Mouse (Mus musculus): ENCODE results near the gene Cytip.

Gene Cytip

GRCm38 (mm10) chr2:58161813-58162212 lies 33.5 kb downstream of the Cytip start:
- DNase-seq (ENCODE audit: low spot score in 2 of 2), result no peak

- DNase-seq (ENCODE audit: low spot score in 2 of 2), result peak in 1 of 2 experiments; percentile 10
Observed at GRCm38 (mm10) chr2:58160541-58161307, 34.6 kb downstream of the Cytip start.

- DNase-seq (ENCODE audit: low spot score in 2 of 2), result peak; percentile 35 to 40
Observed at GRCm38 (mm10) chr2:58159880-58160279, 35.5 kb downstream of the Cytip start.

GRCm38 (mm10) chr2:58159121-58159520 lies 36.2 kb downstream of the Cytip start:
- no peak for DNase-seq (ENCODE audit: low spot score in 2 of 2)

- DNase-seq (ENCODE audit: low spot score in 2 of 2), result no peak
Observed at GRCm38 (mm10) chr2:58158539-58158938, 36.8 kb downstream of the Cytip start.

- DNase-seq (ENCODE audit: low spot score in 2 of 2), result no peak
Observed at GRCm38 (mm10) chr2:58158107-58158506, 37.2 kb downstream of the Cytip start.

GRCm38 (mm10) chr2:58157466-58157865 lies 37.9 kb downstream of the Cytip start:
- DNase-seq (ENCODE audit: low spot score in 2 of 2), result no peak

- DNase-seq (ENCODE audit: low spot score in 2 of 2), result peak in 1 of 2 experiments; percentile 39
Observed at GRCm38 (mm10) chr2:58156495-58157392, 38.6 kb downstream of the Cytip start.

- no peak for DNase-seq (ENCODE audit: low spot score in 2 of 2)
Observed at GRCm38 (mm10) chr2:58156108-58156415, 39.3 kb downstream of the Cytip start.

GRCm38 (mm10) chr2:58155271-58156107 lies 39.8 kb downstream of the Cytip start:
- no peak for DNase-seq (ENCODE audit: low spot score in 2 of 2)

GRCm38 (mm10) chr2:58154555-58154954 lies 40.8 kb downstream of the Cytip start:
- DNase-seq (ENCODE audit: low spot score in 2 of 2), result no peak

GRCm38 (mm10) chr2:58153742-58154141 lies 41.6 kb downstream of the Cytip start:
- DNase-seq (ENCODE audit: low spot score in 2 of 2), result no peak

GRCm38 (mm10) chr2:58149983-58150405 lies 45.3 kb downstream of the Cytip start:
- DNase-seq (ENCODE audit: low spot score in 2 of 2), result no peak

GRCm38 (mm10) chr2:58146572-58146971 lies 48.8 kb downstream of the Cytip start:
- DNase-seq (ENCODE audit: low spot score in 2 of 2), result no peak

GRCm38 (mm10) chr2:58140531-58140930 lies 54.8 kb downstream of the Cytip start:
- no peak for DNase-seq (ENCODE audit: low spot score in 2 of 2)

GRCm38 (mm10) chr2:58138611-58139010 lies 56.7 kb downstream of the Cytip start:
- DNase-seq (ENCODE audit: low spot score in 2 of 2), result no peak

- DNase-seq (ENCODE audit: low spot score in 2 of 2), result peak in 1 of 2 experiments; percentile 12
Observed at GRCm38 (mm10) chr2:58137676-58138075, 57.7 kb downstream of the Cytip start.

- DNase-seq (ENCODE audit: low spot score in 2 of 2), result no peak
Observed at GRCm38 (mm10) chr2:58136526-58136925, 58.8 kb downstream of the Cytip start.

- no peak for DNase-seq (ENCODE audit: low spot score in 2 of 2)
Observed at GRCm38 (mm10) chr2:58135061-58135463, 60.3 kb downstream of the Cytip start.

- no peak for DNase-seq (ENCODE audit: low spot score in 2 of 2)
Observed at GRCm38 (mm10) chr2:58132597-58132996, 62.7 kb downstream of the Cytip start.

GRCm38 (mm10) chr2:58129903-58130302 lies 65.4 kb downstream of the Cytip start:
- no peak for DNase-seq (ENCODE audit: low spot score in 2 of 2)

- no peak for DNase-seq (ENCODE audit: low spot score in 2 of 2)
Observed at GRCm38 (mm10) chr2:58111105-58111504, 84.2 kb downstream of the Cytip start.
